Mouse (Mus musculus) ES-Bruce4 (cell line): ENCODE measurements at regions not wholly inside any gene's neighbourhood (a gene's known extent, or its start where the extent isn't known, plus 50 kb on each side); places are given as distances from the start of the nearest gene placed in this dataset.

Experiments
- CTCF ChIP-seq: IDR thresholded peaks from one replicate; pipeline ENCODE4 v1.8.1; 2011; ENCODE audit warnings: low read depth, low read length
- EP300 ChIP-seq: IDR thresholded peaks from 2 replicates; pipeline ENCODE4 v1.6.1; 2011; ENCODE audit warnings: low read depth, low read length; ENCODE audit not compliant: insufficient read depth
- POLR2A ChIP-seq: IDR thresholded peaks from one replicate; pipeline ENCODE4 v1.8.1; 2011; ENCODE audit warnings: low read length; ENCODE audit not compliant: insufficient read depth

DNA sequence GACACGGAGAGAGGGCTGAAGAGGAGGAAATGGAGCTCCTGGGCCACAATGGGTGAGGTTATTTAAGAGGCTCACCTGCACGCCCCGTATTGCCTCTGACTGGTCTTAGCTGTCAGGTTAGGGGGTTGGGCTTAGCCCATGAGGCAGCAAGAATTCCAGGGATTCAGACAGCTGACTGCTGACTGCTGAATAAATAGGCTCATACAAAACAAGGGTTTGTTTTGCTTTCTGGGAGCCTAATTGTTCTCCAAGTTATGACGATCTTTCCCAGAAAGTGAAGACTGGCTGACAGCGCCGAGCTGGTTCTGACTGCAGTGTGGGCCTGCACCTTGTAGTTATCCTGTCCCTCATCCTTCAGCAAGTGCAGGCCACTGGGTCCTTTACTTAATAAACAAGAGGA, 370.1 kb upstream of the Ubash3b start:
- TF ChIP-seq CTCF (no peak), POLR2A (no peak), EP300 (no peak)
